Mouse (Mus musculus): ENCODE data around the gene H2afy2. TPM values are rescaled to one million over a fixed set of nuclear protein-coding genes. Genes with fewer than 3 reads are reported as not detected.

The H2afy2 gene
- polyA plus RNA-seq, 1 experiment from 2014 or later = 23.9 TPM

DNA sequence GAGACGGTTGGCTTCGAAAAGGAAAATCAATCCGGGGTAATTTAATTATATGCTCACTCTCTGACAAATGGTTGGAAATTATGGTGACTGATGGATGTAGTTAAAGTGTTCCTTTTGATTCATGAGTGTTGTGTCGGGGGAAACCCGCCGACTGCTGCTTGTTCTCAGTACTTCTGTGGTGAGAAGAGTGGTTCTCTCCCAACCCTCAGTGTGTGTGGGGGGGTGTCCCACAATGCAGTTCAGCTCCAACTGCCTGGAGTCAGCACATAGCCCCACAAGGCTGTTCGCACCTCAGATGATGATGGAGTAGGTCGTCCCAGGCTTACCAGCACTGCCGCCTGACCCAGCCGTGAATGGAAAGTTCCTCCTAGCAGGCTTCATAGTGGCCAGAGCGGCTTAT lies 54.8 kb downstream of the H2afy2 start:
- Histone ChIP-seq H3K9me3 (ENCODE audit: low read length) (no peaks in the 10 kb centered on the region), H3K9ac (replicated peaks; ENCODE audit: low read depth) (no peak overlapping the region), H3K27ac (ENCODE audit: low read length) (no peak overlapping the region), H3K4me3 (ENCODE audit: low read depth, low read length) (no peak overlapping the region), H3K4me1 (ENCODE audit: insufficient read depth, low read depth, low read length) (no peaks in the 10 kb centered on the region), H3K4me2 (replicated peaks; ENCODE audit: low read depth, low read length) (no peak overlapping the region), H3K36me3 (ENCODE audit: insufficient read depth, low read length) (0 out of 2 replicates have a peak, but pooled peaks cover 4% of the 10 kb centered on the region), H3K27me3 (replicated peaks; ENCODE audit: insufficient read depth, low read length) (no peaks in the 10 kb centered on the region)
- ATAC-seq = no peak
- TF ChIP-seq EP300 (IDR thresholded peaks at IDR 0.05) = no peak
- TF ChIP-seq CTCF (IDR thresholded peaks at IDR 0.05) = no peak
- 73% methylated on average over 11 of the region's 11 CpGs for WGBS
- DNase-seq (ENCODE audit: low spot score) = no peak

DNA sequence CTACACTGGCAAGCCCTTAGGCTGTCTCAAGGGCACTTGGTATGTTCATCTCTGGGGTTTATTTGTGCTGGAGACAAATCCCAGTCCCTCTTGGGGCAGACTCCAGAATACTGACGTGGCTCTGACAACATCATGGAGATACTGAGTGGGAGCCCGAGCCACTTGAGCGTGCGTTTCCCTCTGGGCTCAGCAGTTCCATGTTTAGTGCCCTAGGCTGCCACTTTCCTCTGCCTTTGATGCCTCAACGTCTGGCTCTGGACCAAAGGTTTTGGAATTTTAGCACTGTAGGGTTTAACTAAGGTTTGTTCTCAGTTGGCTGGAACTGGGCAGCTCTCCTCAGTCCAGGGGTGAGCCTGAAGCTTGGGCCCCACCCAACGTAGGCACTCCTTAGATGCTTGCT lies 60.7 kb downstream of the H2afy2 start:
- no peaks in the 10 kb centered on the region for H3K36me3 ChIP-seq (ENCODE audit: insufficient read depth, low read length)
- H3K4me2 ChIP-seq (replicated peaks; ENCODE audit: low read depth, low read length) = no peak overlapping the region
- no peak overlapping the region for H3K9ac ChIP-seq (replicated peaks; ENCODE audit: low read depth)
- no peak overlapping the region for H3K4me3 ChIP-seq (ENCODE audit: low read depth, low read length)
- 49% methylated on average over 6 of the region's 6 CpGs for WGBS
- peak; percentile 60 for ATAC-seq
- H3K4me1 ChIP-seq (ENCODE audit: insufficient read depth, low read depth, low read length) = no peaks in the 10 kb centered on the region
- no peak for DNase-seq (ENCODE audit: low spot score)
- H3K27ac ChIP-seq (ENCODE audit: low read length) = no peak overlapping the region
- no peaks in the 10 kb centered on the region for H3K9me3 ChIP-seq (ENCODE audit: low read length)
- TF ChIP-seq CTCF (IDR thresholded peaks at IDR 0.05) = no peak
- no peak for TF ChIP-seq EP300 (IDR thresholded peaks at IDR 0.05)
- no peaks in the 10 kb centered on the region for H3K27me3 ChIP-seq (replicated peaks; ENCODE audit: insufficient read depth, low read length)

DNA sequence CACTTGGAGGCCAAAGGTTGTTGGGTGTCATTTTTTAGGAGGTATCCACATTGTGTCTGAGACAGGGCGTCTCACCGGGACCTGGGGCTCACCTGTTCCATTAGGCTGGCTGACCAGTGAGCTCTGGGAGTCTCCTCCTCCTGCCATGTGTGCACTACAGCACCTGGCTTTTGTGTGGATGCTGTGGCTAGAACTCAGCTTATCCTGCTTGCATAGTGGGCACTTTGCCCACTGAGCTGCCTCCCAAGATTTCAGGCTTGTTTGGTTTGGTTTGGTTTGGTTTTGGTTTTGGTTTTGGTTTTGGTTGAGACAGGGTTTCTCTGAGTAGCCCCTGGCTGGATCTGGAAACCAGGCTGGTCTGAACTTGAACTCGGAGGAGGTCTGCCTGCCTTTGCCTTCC lies 61.7 kb downstream of the H2afy2 start:
- Histone ChIP-seq H3K27me3 (replicated peaks; ENCODE audit: insufficient read depth, low read length) (no peaks in the 10 kb centered on the region), H3K4me2 (replicated peaks; ENCODE audit: low read depth, low read length) (no peak overlapping the region), H3K9me3 (ENCODE audit: low read length) (no peaks in the 10 kb centered on the region), H3K4me1 (ENCODE audit: insufficient read depth, low read depth, low read length) (no peaks in the 10 kb centered on the region), H3K9ac (replicated peaks; ENCODE audit: low read depth) (no peak overlapping the region), H3K27ac (ENCODE audit: low read length) (no peak overlapping the region), H3K4me3 (ENCODE audit: low read depth, low read length) (no peak overlapping the region), H3K36me3 (ENCODE audit: insufficient read depth, low read length) (no peaks in the 10 kb centered on the region)
- 74% methylated on average over 3 of the region's 3 CpGs for WGBS
- DNase-seq (ENCODE audit: low spot score) (no peak), ATAC-seq (no peak)
- TF ChIP-seq EP300 (IDR thresholded peaks at IDR 0.05) (no peak), CTCF (IDR thresholded peaks at IDR 0.05) (no peak)

DNA sequence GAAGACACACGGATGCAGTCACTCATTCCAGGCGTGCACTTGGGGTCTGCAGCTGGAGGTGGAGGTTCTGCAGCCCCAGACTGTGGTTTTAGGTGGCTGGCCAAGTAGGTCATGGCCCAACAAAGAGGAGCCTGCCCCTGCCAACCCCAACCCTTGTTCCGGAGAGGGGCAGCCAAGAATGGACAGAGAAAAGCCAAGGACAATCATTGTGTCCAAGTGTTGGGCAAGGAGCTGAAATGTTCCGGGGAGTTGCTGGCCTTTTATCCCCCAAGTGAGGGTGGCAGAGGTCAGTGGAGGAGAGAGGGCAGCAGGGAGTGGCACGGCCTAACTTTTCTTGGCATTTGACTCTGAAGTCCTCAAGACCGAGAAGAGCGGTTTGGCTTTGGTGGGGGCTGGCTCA lies 63.6 kb downstream of the H2afy2 start:
- no peaks in the 10 kb centered on the region for H3K36me3 ChIP-seq (ENCODE audit: insufficient read depth, low read length)
- ATAC-seq = no peak
- H3K9ac ChIP-seq (replicated peaks; ENCODE audit: low read depth) = no peak overlapping the region
- 81% methylated on average over 7 of the region's 7 CpGs for WGBS
- H3K27me3 ChIP-seq (replicated peaks; ENCODE audit: insufficient read depth, low read length) = no peaks in the 10 kb centered on the region
- no peaks in the 10 kb centered on the region for H3K9me3 ChIP-seq (ENCODE audit: low read length)
- peaks cover 2% of the 10 kb centered on the region; the same call in 1 of the 2 replicates for H3K4me1 ChIP-seq (ENCODE audit: insufficient read depth, low read depth, low read length)
- TF ChIP-seq CTCF (IDR thresholded peaks at IDR 0.05) (no peak), EP300 (IDR thresholded peaks at IDR 0.05) (no peak)
- no peak overlapping the region for H3K27ac ChIP-seq (ENCODE audit: low read length)
- no peak for DNase-seq (ENCODE audit: low spot score)
- H3K4me2 ChIP-seq (replicated peaks; ENCODE audit: low read depth, low read length) = no peak overlapping the region
- H3K4me3 ChIP-seq (ENCODE audit: low read depth, low read length) = no peak overlapping the region

DNA sequence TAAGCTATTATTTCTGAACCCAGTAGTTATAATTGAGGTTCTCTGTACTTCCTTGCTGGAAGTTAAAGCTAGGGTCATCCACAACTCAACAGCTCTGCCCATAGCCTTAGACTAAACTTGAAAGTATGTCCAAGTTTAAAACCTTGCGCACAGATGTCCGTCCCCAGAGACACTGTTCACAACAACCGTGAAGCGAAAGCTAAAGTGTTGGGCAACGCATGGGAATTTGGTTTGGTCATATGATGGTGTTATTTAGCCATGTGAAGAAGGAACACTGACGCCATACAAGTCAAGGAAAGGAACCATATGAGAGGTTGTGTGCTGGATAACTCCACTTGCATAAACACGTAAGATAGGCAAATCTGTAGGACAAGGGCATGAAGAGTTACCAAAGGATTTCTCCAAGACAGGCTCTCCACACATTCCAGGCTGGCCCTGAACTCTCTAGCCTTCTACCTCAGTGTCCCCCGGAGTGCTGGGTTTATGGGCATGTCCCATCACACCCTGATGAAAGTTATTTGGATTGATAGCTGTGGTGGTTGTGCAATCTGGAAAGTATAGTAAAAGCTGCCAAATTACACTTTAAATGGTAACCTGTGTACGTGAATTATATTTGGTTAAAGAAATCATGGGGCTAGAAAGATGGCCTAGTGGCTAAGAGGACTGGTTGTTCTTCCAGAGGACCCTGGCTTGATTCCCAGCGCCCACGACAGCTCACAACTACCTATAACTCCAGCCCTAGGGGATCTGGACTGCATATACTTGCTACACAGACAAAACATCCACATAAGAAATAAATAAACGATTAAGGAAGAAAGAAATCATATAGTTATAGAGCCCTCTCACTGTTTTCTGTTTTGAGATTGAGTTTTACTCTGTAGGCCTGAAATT lies 66.3 kb downstream of the H2afy2 start:
- Histone ChIP-seq H3K4me2 (replicated peaks; ENCODE audit: low read depth, low read length) (no peak overlapping the region), H3K9ac (replicated peaks; ENCODE audit: low read depth) (no peak overlapping the region), H3K4me1 (ENCODE audit: insufficient read depth, low read depth, low read length) (peaks cover 2% of the 10 kb centered on the region; the same call in 1 of the 2 replicates), H3K4me3 (ENCODE audit: low read depth, low read length) (no peak overlapping the region), H3K27ac (ENCODE audit: low read length) (no peak overlapping the region), H3K27me3 (replicated peaks; ENCODE audit: insufficient read depth, low read length) (no peaks in the 10 kb centered on the region), H3K36me3 (ENCODE audit: insufficient read depth, low read length) (no peaks in the 10 kb centered on the region), H3K9me3 (ENCODE audit: low read length) (no peaks in the 10 kb centered on the region)
- ATAC-seq (no peak), DNase-seq (ENCODE audit: low spot score) (no peak)
- 85% methylated on average over 12 of the region's 12 CpGs for WGBS
- no peak for TF ChIP-seq CTCF (IDR thresholded peaks at IDR 0.05)
- no peak for TF ChIP-seq EP300 (IDR thresholded peaks at IDR 0.05)

DNA sequence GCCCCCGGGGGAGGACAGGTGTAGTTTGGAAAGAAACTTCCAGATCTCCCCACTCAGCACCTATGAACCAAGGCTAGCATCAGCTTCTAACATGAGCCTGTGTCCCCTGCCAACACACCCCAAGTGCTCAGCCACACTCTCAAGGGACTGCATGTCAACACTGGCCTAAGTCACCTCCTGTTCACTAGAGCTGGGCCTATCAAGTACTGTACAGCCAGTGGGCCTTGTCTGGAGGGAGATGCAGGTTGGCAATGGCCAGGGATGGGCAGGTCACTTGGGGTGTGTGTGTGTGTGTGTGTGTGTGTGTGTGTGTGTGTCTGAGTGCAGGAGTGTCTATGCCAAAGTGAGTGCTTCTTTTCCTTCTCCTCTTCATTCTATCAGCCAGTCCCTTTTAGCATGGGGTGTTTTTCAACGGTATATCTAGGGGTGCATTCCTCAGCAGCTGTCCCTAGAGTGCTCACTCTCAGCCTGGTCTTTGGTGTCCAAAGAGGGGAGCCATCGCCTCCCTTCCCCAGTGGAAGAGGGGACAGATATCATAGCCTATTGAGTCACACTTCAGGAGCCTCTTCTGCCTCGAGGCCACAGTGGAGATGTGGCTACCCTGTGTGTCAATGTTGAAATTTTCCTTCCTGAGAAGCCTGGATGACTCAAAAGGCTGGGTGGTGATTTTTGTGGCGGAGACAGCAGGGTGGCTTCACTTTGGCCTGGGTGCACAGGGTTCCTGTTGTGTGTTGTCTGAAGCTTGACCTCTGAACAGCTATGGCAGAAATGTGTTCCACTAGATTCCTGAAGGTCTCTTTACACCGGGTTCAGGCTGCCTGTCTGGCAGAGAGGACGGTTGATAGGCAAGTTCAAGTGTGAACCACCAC lies 67.7 kb downstream of the H2afy2 start:
- 0 out of 2 replicates have a peak, but pooled peaks have one; percentile 8 for ATAC-seq
- H3K4me1 ChIP-seq (ENCODE audit: insufficient read depth, low read depth, low read length) = peaks cover 2% of the 10 kb centered on the region; the same call in 1 of the 2 replicates
- DNase-seq (ENCODE audit: low spot score) = peak; percentile 40
- 64% methylated on average over 7 of the region's 7 CpGs for WGBS
- no peaks in the 10 kb centered on the region for H3K9me3 ChIP-seq (ENCODE audit: low read length)
- no peak overlapping the region for H3K9ac ChIP-seq (replicated peaks; ENCODE audit: low read depth)
- H3K4me2 ChIP-seq (replicated peaks; ENCODE audit: low read depth, low read length) = peak overlapping the region; percentile 83
- H3K27ac ChIP-seq (ENCODE audit: low read length) = peak overlapping the region; percentile 26; the same call in 1 of the 2 replicates
- TF ChIP-seq CTCF (IDR thresholded peaks at IDR 0.05) (no peak), EP300 (IDR thresholded peaks at IDR 0.05) (no peak)
- no peaks in the 10 kb centered on the region for H3K27me3 ChIP-seq (replicated peaks; ENCODE audit: insufficient read depth, low read length)
- H3K4me3 ChIP-seq (ENCODE audit: low read depth, low read length) = no peak overlapping the region
- H3K36me3 ChIP-seq (ENCODE audit: insufficient read depth, low read length) = no peaks in the 10 kb centered on the region

Measured in lung, postnatal 0 days (tissue).